Mouse (Mus musculus) colon, adult 2 months (tissue): ENCODE measurements around the gene Tuft1. TPM values are rescaled to one million over a fixed set of nuclear protein-coding genes. Genes with fewer than 3 reads are reported as not detected.

Experiments
- polyA plus RNA-seq: library from polyadenylated mRNA; depleted of rRNA; stranded (reverse); fragments of >200 nt; gene quantifications from 2 replicates; pipeline ENCODE4 v1.2.3, GENCODE M21; 2012; rRNA removed

The Tuft1 gene
- polyA plus RNA-seq = 23.5 and 27.6 TPM in 2 replicates

DNA sequence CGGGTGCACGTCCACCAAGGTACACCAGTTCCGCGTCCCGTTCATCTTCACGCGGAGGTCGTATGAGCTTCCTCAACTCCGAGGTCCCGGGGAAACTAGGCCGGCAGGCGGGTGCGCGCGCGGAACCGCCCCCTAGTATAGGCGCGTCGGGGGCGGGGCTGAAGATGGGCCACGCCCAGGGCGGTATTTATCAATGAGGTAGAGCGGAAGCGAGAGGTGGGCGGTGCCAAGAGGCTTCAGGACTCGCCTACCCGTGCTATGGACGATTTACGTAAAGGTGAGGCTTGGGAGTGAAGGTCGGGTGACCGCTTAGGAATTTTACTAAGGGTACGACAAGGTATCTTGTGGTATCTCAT, at the start of gene Tuft1:
TSS of gene Tuft1 (minus strand) at position 133 of the 356 bp plus-strand sequence.

DNA sequence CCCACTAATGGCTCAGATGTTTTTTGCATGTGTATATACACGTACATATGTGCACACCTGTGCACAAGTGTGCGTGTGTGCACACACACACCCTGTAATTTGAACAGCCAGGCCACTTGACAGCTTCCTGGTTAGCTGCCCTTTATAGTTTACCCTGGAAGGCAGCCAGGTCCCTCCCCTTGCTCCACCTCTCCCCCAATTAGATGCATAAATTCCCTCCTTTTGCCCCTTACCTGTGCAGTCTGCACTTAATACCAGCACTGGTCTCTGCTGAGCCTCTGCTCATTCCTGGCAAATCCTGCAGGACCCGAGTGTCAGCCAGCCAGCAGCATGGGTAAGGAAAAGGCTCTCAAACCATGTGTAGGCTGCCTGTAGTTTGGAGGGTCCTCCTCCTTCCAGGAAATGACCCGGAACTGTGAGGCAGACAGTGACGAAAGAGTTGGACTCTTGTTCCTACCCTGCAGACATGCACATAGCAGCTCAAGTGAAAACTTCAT, 34.7 kb upstream of the Tuft1 start, which contains the start of gene Selenbp2:
TSS of gene Selenbp2 (plus strand) at position 228 of the 497 bp plus-strand sequence.

DNA sequence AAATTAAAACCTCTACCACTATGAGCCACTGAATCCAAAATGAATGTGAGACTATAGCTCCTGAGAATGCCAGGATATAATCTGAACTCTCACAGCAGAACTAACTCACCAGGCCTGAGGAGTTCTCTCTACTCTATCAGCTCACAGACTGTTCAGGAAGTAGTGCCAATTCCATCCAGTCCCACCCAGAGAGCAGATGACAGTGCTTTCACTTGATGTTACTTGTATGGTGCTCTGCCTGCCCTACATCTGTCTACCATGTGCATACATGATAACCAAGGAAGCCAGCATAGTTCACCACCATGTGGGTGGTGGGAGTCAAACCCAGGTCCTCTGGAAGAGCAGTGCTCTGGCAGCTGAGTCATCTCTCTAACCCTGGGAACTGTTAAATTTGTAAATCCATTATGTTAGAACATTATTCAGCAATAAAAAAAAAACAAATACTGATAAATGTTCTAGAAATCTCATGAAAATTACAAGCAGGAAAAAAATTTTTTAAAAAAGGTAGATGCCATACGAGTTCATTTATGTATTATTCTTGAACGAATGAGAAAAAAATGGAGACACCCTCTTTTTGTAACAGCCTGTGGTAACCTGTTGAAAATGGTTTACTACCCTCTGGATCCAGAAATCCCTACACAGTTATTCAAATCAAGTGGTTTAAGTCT, 16.0 kb downstream of the Tuft1 start, which contains the start of gene Gm10972:
TSS of gene Gm10972 (plus strand) at position 618 of the 668 bp plus-strand sequence.

DNA sequence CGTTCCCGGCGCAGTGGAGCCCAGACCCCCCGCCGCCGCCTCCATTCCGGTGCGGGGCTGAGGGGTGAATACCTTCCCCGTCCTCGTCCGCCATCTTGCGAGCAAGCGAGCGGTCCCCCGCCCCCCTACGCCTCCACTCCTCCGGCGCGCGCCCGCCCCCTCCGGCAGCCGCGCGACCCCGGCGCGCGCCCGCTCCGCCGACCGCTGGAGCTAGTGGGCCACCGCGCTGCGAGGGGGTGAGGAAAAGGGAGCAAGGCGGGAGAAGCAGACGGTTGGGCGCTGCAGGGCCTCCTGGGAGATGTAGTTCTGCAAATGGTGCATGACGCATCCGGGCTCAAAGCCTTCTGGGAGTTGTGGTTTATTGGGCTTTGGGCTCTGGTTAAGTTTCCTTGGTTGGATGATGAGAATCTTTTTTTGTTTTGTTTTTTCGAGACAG, 76.2 kb downstream of the Tuft1 start, which contains the start of gene Snx27:
TSS of gene Snx27 (minus strand) at position 261 of the 436 bp plus-strand sequence.

Other genes starting within 250 kb of the Tuft1 start
- 0.07 and 0.09 TPM in 2 replicates for gene Tdrkh, start 245.6 kb downstream of the Tuft1 start, polyA plus RNA-seq
- 37.0 and 38.6 TPM in 2 replicates for gene Mrpl9, start 215.6 kb downstream of the Tuft1 start, polyA plus RNA-seq
- 0.25 and 1.2 TPM in 2 replicates for gene Oaz3, start 215.0 kb downstream of the Tuft1 start, polyA plus RNA-seq
- 32.0 and 35.9 TPM in 2 replicates for gene Celf3, start 180.6 kb downstream of the Tuft1 start, polyA plus RNA-seq
- 0.22 and 0.29 TPM in 2 replicates for gene Riiad1, start 178.5 kb downstream of the Tuft1 start, polyA plus RNA-seq
- gene Snx27, start 76.2 kb downstream of the Tuft1 start, polyA plus RNA-seq = 5.1 and 6.1 TPM in 2 replicates
- gene Gm10972, start 15.8 kb downstream of the Tuft1 start, polyA plus RNA-seq = not detected in 2 replicates
- 10.0 and 13.1 TPM in 2 replicates for gene Selenbp2, start 34.7 kb upstream of the Tuft1 start, polyA plus RNA-seq
- gene Cgn, start 127.6 kb upstream of the Tuft1 start, polyA plus RNA-seq = 24.6 and 28.0 TPM in 2 replicates
- 16.7 and 18.2 TPM in 2 replicates for gene Pogz, start 178.7 kb upstream of the Tuft1 start, polyA plus RNA-seq
- gene Psmb4, start 228.1 kb upstream of the Tuft1 start, polyA plus RNA-seq = 187 and 247 TPM in 2 replicates